In the genomic region with DNA sequence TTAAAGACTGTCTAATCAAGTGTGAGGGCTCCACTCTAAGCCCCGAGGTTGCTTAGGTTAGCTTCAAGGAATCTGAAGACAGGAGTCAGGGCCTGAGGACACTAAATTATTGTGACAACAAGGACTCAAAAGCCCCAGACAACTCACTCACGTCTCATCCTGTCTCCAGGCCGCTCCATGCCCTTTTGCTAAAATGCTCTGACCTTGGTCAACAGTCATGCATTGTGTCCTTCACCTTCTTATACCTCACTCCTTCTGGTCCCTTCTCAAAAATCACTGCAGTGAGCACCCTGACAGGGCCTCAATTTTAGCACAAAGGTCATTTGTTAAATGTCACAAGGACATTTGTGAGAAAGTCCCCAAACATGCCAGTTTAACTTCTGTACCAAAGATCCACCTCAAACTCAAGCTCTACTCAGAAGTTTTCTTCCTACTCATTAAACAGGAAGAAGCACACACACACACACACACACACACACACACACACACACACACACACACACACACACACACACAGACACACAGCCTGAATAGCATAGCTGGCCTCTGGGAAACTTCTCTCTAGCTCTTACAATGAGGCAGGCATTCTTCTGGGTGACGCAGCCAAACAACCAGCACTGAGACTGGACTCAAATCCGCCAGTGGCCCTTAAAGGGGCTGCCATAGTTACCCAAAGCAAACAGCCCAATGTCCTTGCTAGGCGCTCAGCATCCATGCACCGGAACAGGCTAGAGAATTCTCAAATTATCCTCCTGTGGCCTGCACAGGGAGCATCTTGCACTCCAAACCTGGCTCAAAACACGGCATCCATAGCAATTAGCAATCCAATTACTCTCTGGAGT, we compare ENCODE assay signal across 10 mouse cellular contexts.
DNase-seq lines count a peak whose midpoint lies in the region; ATAC-seq and TF ChIP-seq lines count a peak whose summit lies in the region.
"Had no signal": no experiment of that assay in that cellular context is flagged by ENCODE, and none has a peak within 500 bp of the region (broad histone marks: within the 10 kb centered on the region; RNA-seq: fewer than 3 reads in every experiment).

No protein-coding gene starts in this region.

- peaks cover 2% of the 10 kb centered on the region; the same call in 1 of the 2 replicates for H3K4me1 ChIP-seq in embryonic facial prominence, embryonic 11.5 days (ENCODE audit: control insufficient read depth, insufficient read depth, low read length)
- H3K4me1 ChIP-seq in embryonic facial prominence, embryonic 10.5 days: peaks cover 96% of the 10 kb centered on the region
- H3K4me1 ChIP-seq in heart, embryonic 15.5 days (replicated peaks): peaks cover 69% of the 10 kb centered on the region
- H3K4me1 ChIP-seq in midbrain, embryonic 10.5 days: peaks cover 97% of the 10 kb centered on the region

- H3K4me3 ChIP-seq in embryonic facial prominence, embryonic 11.5 days (ENCODE audit: low read depth, low read length): no peak overlapping the region
- H3K4me3 ChIP-seq in embryonic facial prominence, embryonic 10.5 days: no peak overlapping the region
- no peak overlapping the region for H3K4me3 ChIP-seq in heart, embryonic 15.5 days
- H3K4me3 ChIP-seq in midbrain, embryonic 10.5 days: no peak overlapping the region
- H3K4me3 ChIP-seq in left cerebral cortex, adult 2 months: no peak overlapping the region

- intact Hi-C loops in left cerebral cortex, postnatal 25 days (cut with DNase I): no loop called here
- intact Hi-C loops in left cerebral cortex, adult 2 months (cut with DNase I): no loop called here

- no peaks in the 10 kb centered on the region for H3K27me3 ChIP-seq in embryonic facial prominence, embryonic 11.5 days (ENCODE audit: control insufficient read depth, insufficient read depth, low read length)
- no peaks in the 10 kb centered on the region for H3K27me3 ChIP-seq in embryonic facial prominence, embryonic 10.5 days (replicated peaks; ENCODE audit: low read depth, poor library complexity, severe bottlenecking)
- no peaks in the 10 kb centered on the region for H3K27me3 ChIP-seq in heart, embryonic 15.5 days
- H3K27me3 ChIP-seq in midbrain, embryonic 10.5 days (ENCODE audit: low read depth, poor library complexity, severe bottlenecking): no peaks in the 10 kb centered on the region

- no peak for ATAC-seq in embryonic facial prominence, embryonic 11.5 days (replicated peaks; ENCODE audit: insufficient number of reproducible peaks, low FRiP score, low TSS enrichment, low read depth)
- no peak for ATAC-seq in heart, embryonic 15.5 days (replicated peaks; ENCODE audit: insufficient number of reproducible peaks, insufficient read depth, low FRiP score, low read depth)

- peak; percentile 39 for DNase-seq in embryonic facial prominence, embryonic 11.5 days (ENCODE audit: low spot score)
- DNase-seq in embryonic facial prominence, embryonic 10.5 days (ENCODE audit: low spot score): no peak
- DNase-seq in CD4-positive, CD25-positive, alpha-beta regulatory T cell, adult 2 months (ENCODE audit: low read depth, low spot score): peak; percentile 57
- peak; percentile 39 for DNase-seq in midbrain, embryonic 10.5 days (ENCODE audit: low spot score)
- no peak for DNase-seq in left cerebral cortex, postnatal 25 days (ENCODE audit: low spot score in 2 of 2)
- DNase-seq in left cerebral cortex, adult 2 months (ENCODE audit: extremely low spot score in 1 of 2, low spot score in 2 of 2): no peak
- DNase-seq in layer of hippocampus, postnatal 25 days (ENCODE audit: extremely low spot score in 1 of 2, low spot score in 1 of 2): no peak
- DNase-seq: left cerebral cortex, postnatal 4 days; right cerebral cortex, postnatal 25 days had no signal

- 61% methylated on average over 8 of the region's 8 CpGs for WGBS in embryonic facial prominence, embryonic 11.5 days
- 59% methylated on average over 8 of the region's 8 CpGs for WGBS in embryonic facial prominence, embryonic 10.5 days
- WGBS in heart, embryonic 15.5 days: 56% methylated on average over 8 of the region's 8 CpGs
- WGBS in midbrain, embryonic 10.5 days: 62% methylated on average over 8 of the region's 8 CpGs

- H3K4me2 ChIP-seq in embryonic facial prominence, embryonic 11.5 days (ENCODE audit: low read depth, low read length): no peak overlapping the region
- H3K4me2 ChIP-seq in heart, embryonic 15.5 days: no peak overlapping the region

- H3K9me3 ChIP-seq in embryonic facial prominence, embryonic 11.5 days (replicated peaks; ENCODE audit: control insufficient read depth, low read length): no peaks in the 10 kb centered on the region
- H3K9me3 ChIP-seq in embryonic facial prominence, embryonic 10.5 days: no peaks in the 10 kb centered on the region
- H3K9me3 ChIP-seq in heart, embryonic 15.5 days (replicated peaks): no peaks in the 10 kb centered on the region
- no peaks in the 10 kb centered on the region for H3K9me3 ChIP-seq in midbrain, embryonic 10.5 days (replicated peaks)

- H3K9ac ChIP-seq in embryonic facial prominence, embryonic 11.5 days (replicated peaks; ENCODE audit: low read length): no peak overlapping the region
- H3K9ac ChIP-seq in heart, embryonic 15.5 days: no peak overlapping the region

- H3K36me3 ChIP-seq in embryonic facial prominence, embryonic 11.5 days (replicated peaks; ENCODE audit: control insufficient read depth, insufficient read depth, low read depth, low read length): no peaks in the 10 kb centered on the region
- H3K36me3 ChIP-seq in embryonic facial prominence, embryonic 10.5 days (replicated peaks): peaks cover 29% of the 10 kb centered on the region
- H3K36me3 ChIP-seq in heart, embryonic 15.5 days: no peaks in the 10 kb centered on the region
- H3K36me3 ChIP-seq in midbrain, embryonic 10.5 days: peaks cover 25% of the 10 kb centered on the region

- no peak for TF ChIP-seq CTCF in left cerebral cortex, adult 2 months (IDR thresholded peaks at IDR 0.05)

- H3K27ac ChIP-seq in embryonic facial prominence, embryonic 11.5 days (replicated peaks; ENCODE audit: low read depth, low read length): no peak overlapping the region
- H3K27ac ChIP-seq in embryonic facial prominence, embryonic 10.5 days (replicated peaks): no peak overlapping the region; the same call in 1 of the 2 replicates
- peak overlapping the region; percentile 65 for H3K27ac ChIP-seq in heart, embryonic 15.5 days
- H3K27ac ChIP-seq in midbrain, embryonic 10.5 days (replicated peaks): peak overlapping the region; percentile 84
- H3K27ac ChIP-seq in left cerebral cortex, adult 2 months: no peak overlapping the region

Comparison
In these comparisons a context has a peak if more than half of its experiments do, and no peak if none do; other contexts are left out.
1. DNase-seq: peak in embryonic facial prominence, embryonic 11.5 days (single experiment), CD4-positive, CD25-positive, alpha-beta regulatory T cell, adult 2 months (single experiment) and midbrain, embryonic 10.5 days (single experiment); none in embryonic facial prominence, embryonic 10.5 days (single experiment), left cerebral cortex, postnatal 25 days (0 of 2), left cerebral cortex, adult 2 months (0 of 2) and layer of hippocampus, postnatal 25 days (0 of 2).
2. H3K27ac ChIP-seq: peak in heart, embryonic 15.5 days (single experiment) and midbrain, embryonic 10.5 days (single experiment); none in embryonic facial prominence, embryonic 11.5 days (single experiment), embryonic facial prominence, embryonic 10.5 days (single experiment) and left cerebral cortex, adult 2 months (single experiment).